Mouse (Mus musculus) G1E-ER4 (cell line): ENCODE results near the gene Hjurp. TPM values are rescaled to one million over a fixed set of nuclear protein-coding genes. Genes with fewer than 3 reads are reported as not detected.

Source experiments
- GATA1 ChIP-seq: IDR thresholded peaks from one replicate; pipeline ENCODE4 v1.8.0; 2012; ENCODE audit warnings: low read length, inconsistent platforms
- polyA plus RNA-seq: library from polyadenylated mRNA; stranded (reverse); fragments of >175 nt; gene quantifications from 2 replicates; pipeline ENCODE4 v1.2.3, GENCODE M21; 2012

Gene Hjurp
- polyA plus RNA-seq, 1 experiment, result 76.4 TPM

DNA sequence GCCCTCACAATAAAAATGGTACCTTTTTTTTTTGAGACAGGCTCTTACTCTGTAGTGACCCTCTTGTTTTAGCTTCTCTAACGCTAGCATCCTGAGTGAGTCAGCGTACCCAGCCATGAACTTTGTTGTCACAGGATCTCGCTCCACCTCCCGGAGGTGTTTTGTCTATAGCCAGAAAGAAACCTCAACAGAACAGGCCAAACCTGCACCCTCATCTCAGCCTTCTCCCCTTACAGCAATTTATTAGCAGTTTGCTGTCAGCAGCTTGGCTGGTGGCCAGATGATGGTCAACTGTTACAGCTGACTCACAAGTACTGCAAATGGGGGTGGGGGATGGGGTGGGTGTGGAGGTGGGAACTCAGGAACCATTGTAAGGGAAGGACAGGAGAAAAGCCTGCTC, 15.2 kb downstream of the Hjurp start:
- TF ChIP-seq GATA1, result no peak

DNA sequence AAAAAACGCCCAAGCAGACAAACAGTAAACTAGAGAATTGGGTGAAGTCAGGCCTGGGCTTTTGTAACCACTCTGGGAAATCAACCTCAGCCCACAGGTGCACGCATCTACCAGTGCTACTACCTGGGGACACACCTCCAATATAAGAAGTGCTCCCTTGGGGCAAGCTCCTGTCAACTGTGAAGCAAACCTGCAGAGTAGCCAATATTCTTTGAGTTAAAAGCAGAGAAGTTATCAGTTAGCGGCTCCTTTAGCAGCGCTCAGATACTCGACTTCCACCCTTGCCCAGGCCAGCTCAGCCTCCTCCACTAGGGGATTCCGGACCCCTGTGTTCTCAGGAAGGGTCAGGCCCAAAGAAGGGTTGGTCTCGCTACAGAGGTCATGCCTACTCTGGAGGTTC, 15.7 kb downstream of the Hjurp start:
- TF ChIP-seq GATA1, result no peak

DNA sequence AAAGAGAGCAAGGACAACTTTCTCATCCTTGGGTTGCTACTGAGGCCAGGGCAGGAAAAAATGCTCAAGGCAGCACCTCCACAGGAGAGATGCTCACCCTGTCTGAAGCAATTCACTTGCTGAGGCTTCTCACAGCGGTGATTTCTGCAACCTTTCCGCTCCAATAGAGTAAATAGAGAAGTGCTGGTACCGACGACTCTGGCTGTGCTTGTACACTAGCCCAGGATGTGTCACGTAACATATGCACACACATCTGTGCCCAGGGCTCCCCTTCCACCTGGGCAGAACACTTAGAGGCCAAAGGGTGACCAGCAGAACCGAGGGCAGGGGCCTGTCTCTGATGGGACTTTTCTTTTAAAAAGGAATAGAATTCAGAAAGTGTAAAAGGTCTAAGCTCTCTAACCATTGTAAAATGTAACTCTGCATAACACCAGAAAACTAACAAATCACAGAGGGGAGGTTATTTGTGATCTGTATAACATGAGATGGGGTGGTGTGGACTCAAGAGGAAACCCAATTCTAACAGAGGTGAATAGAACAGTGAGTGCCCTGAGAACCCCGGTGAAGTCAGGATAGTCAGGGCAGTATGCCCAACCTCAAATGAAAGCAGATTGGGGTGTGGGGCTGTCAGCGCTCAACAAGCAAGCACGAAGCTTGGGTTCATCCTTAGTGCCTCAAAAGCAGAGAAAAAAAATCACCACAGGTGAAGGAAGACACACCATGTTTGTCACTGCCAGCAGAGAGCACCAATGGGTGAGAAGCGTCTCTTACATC, 16.6 kb downstream of the Hjurp start:
- TF ChIP-seq GATA1, result no peak

DNA sequence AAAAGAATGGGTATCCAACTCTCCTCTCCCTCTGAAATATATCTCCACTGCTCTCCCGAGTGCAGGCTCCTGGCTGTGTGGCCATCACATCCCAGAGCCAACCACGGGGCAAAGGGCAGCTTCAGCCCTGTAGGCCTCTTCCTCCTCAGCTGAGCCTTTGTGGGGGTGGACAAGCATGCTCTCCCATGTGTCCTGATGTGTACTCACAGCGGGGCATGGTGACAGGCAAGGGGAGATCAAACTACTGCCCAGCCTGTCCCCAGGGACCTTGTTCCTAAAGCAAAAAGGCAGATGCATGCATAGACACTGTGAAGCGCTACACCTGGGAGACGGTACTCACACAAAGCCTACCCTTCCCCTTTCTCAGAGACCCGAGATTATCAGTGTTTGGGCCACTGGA, 17.3 kb downstream of the Hjurp start:
- TF ChIP-seq GATA1, result no peak

DNA sequence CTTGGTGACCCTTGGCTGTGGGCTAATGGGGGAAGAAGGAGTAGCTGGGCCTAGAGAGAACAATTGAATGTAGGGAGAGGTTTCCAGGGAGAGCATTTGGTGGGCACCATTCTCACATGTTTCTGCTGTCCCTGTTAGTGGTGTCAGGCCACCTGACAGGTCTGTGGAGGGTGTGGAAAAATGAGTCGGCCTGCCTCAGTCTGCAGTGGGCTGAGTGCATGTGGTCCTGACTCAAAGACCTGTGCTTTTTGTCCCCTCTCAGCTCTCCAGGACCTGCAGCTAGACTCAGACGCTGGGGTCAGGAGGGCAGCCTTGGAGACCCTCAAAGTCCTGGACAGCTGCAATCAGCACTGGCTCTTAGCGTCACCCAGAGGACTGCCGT, 17.8 kb downstream of the Hjurp start:
- no peak for TF ChIP-seq GATA1

- no peak for TF ChIP-seq GATA1
These were observed 18.4 kb downstream of the Hjurp start for GRCm38 (mm10) chr1:88258881-88259642.

GRCm38 (mm10) chr1:88258361-88258760, 19.1 kb downstream of the Hjurp start:
- TF ChIP-seq GATA1, result no peak

- no peak for TF ChIP-seq GATA1
These were observed 19.8 kb downstream of the Hjurp start for GRCm38 (mm10) chr1:88257681-88258080.

- TF ChIP-seq GATA1, result no peak
These were observed 20.4 kb downstream of the Hjurp start for GRCm38 (mm10) chr1:88256886-88257663.

DNA sequence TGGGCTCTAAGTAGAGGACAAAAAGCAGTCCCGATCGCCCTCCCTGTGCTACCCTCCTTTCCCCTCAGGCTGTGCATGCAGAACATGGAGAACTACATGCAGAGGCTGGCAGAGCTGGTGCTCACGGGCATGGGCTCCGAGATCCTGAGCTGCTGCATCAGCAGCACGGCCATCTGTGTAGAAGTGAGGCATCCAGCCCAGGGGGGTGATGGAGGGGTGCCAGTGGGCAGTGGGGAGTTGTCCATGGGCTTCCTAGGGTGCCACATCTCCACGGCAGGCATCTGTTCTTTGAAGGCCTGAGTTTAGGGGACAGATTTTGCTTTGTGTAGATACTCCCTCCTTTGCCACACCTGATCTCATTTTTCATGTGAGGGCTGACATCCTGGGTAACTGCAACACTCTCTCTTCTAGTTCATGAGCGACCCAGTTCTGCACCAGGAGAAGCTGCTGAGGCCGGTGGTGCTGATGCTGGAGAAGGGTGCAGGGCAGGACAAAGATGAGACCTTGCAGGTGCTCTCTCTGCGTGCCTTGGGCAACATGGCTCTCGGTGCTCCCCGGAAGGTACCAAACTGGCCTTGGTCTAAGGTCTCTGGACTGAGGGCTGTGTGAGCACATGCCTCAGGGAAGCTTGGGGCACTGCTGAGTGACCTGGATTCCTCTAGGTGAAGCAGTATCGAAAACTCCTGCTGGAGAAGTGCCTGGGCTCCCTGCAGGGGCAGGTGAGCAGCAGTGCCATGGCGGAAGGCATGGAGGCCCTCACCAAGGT, 21.3 kb downstream of the Hjurp start:
- TF ChIP-seq GATA1, result no peak

GRCm38 (mm10) chr1:88255466-88255857, 22.0 kb downstream of the Hjurp start:
- no peak for TF ChIP-seq GATA1

- TF ChIP-seq GATA1, result no peak
These were observed 22.5 kb downstream of the Hjurp start for GRCm38 (mm10) chr1:88254793-88255465.

GRCm38 (mm10) chr1:88253540-88253939, 23.9 kb downstream of the Hjurp start:
- TF ChIP-seq GATA1, result no peak

DNA sequence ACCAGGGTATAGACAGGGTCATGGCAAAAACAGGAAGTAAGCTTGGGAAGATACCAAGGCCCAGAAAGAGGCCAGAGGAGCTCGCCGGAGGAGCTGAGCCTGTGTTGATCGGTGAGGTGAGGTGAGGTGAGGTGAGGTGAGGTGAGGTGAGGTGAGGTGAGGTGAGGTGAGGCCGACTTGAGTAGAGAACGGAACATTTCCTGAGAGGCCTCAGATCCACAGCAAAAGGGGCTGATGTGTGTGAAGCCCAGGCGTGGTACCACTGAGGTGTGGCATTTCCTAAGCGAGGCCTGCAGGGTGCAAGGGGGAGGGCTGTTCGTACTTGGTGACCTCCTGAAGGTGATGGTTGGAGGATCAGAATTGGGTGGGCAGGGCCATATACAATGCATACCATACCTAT, 24.3 kb downstream of the Hjurp start:
- no peak for TF ChIP-seq GATA1

DNA sequence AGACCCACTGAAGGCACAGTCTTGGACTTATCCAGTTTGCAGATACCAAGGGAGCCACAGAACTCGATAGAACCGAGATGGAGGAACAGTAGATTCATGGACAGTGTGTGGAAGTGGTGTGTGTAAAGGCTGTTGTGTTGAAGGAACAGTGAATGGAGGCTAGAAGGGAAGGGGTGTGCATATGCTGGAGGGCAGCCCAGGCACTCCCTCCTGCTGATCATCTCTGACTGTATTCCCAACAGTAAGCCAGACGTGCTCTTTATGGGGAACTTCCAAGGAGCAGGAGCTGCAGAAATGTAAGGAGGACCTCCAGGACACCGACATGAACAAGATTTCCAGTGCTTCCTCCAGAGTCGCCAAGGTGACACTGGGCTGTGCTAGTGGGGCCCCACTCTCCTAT, 27.4 kb downstream of the Hjurp start:
- TF ChIP-seq GATA1, result no peak
